Mouse (Mus musculus) cortical plate, adult 2 months (tissue): ENCODE data around the gene Eml6.

Source experiments
- CTCF ChIP-seq: fragments of 200-500 bp; IDR thresholded peaks from 2 replicates; pipeline ENCODE4 v1.5.1; 2011; ENCODE audit warnings: mild to moderate bottlenecking, control low read depth, low read length; ENCODE audit not compliant: insufficient read depth; ENCODE audit errors: extremely low read depth
- POLR2A ChIP-seq: fragments of 200-500 bp; IDR thresholded peaks from 2 replicates; pipeline ENCODE4 v1.6.1; 2011; ENCODE audit warnings: mild to moderate bottlenecking, low read length, control low read depth; ENCODE audit not compliant: insufficient read depth; ENCODE audit errors: extremely low read depth

DNA sequence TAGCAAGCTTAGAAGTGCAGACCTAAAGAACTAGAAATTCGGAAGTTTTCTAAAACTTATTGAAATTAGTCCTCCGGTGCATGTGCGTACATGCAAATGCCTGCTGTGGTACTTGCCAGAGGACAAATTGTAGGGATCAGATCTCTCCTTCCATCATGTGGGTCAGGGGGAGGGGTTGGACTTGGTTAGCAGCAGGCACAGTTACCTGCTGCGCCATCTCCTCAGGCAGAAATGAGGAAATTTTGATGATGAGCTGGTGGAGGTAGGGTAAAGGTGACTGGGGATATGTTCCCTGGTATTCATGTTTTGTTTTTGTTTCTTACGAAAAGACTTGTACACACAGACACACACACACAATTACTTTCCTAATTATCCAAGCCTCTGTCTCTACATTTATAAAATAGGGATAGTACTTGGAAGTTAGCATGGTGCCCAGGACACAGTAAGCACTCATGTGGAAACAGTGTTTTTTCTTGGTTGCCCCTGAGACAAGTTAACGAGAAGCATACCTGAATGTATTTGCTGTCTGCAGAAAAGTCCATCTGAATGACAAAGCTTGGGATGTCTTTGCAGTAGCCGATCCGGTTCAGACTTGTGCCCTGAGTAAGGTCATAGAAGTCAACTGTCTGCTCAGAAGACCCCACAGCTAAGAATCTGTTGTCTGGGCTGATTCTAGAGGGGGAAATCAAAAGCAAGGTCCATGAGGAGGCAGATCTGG, 276.9 kb downstream of the Eml6 start:
- no peak for TF ChIP-seq POLR2A
- TF ChIP-seq CTCF, result no peak
